Mouse (Mus musculus) layer of hippocampus, adult 2 months (tissue): ENCODE measurements at regions not wholly inside any gene's neighbourhood (a gene's known extent, or its start where the extent isn't known, plus 50 kb on each side); places are given as distances from the start of the nearest gene placed in this dataset.
A peak's percentile ranks its signal among the peaks of the same experiment; 100 is the strongest.
"Not testable (repeated sequence)": the region's sequence is repeated elsewhere in the genome, so short reads cannot be mapped to it uniquely, and the experiment has no call there.

ENCODE experiments used
- DNase-seq, 2 experiments: peaks; one replicate each; pipeline ENCODE4 v3.0.0; 2022; ENCODE audit warnings: low spot score in 2 of 2
- H3K27ac ChIP-seq: fragments of 200-600 bp; 2 replicates; pipeline ENCODE4 v1.8.1; 2022
- H3K4me3 ChIP-seq: fragments of 200-600 bp; 2 replicates; pipeline ENCODE4 v1.8.1; 2022; ENCODE audit warnings: mild to moderate bottlenecking
- CTCF ChIP-seq: fragments of 200-600 bp; conservative IDR thresholded peaks from 2 replicates; pipeline ENCODE4 v1.8.1; 2022; ENCODE audit warnings: antibody characterized with exemption, mild to moderate bottlenecking, moderate library complexity

DNA sequence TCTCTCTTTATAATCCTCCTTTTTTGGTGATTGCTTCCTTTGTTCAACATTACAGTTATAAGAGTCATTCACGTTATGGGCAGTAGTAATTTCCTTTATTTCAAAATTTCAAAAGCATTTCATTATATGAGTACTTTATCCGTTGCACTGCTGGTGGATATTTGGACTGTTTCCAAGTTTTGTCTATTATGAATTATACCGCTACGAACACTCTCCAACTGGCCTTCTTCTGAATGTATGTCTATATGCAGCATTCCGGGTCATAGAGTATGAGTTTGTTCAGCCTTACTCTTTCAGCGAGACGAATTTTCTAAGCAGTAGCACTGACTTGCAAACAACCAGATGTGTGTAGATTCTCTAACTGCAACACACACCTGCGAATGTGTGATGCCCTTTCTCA is 57.8 kb downstream of the Dusp6 start:
- no peak for DNase-seq
- Histone ChIP-seq H3K27ac (no peak overlapping the region), H3K4me3 (no peak overlapping the region)
- TF ChIP-seq CTCF: no peak

GRCm38 (mm10) chr10:99323358-99323757 is 60.3 kb downstream of the Dusp6 start:
- no peak overlapping the region for H3K4me3 ChIP-seq
- no peak for TF ChIP-seq CTCF
- peak overlapping the region; percentile 19 for H3K27ac ChIP-seq
- DNase-seq: peak; percentile 35 to 78

DNA sequence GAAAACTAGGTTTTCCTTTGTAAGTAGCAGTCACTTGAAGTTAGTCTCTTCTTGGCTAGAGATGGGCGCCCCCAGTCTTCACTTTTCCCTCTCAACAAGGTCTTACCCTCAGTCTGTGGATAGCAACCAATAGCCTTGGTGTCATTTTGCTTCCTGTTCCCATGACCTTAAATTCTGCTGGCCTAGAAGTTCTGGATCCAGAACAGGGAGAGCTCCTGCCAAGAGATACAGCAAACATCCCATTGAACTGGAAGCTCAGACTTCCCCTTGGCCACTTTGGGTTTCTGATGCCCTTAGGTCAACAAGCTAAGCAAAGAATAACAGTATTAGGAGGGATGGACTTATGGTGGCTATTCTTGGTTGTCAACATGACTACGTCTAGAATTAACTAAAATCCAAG is 64.5 kb downstream of the Dusp6 start:
- Histone ChIP-seq H3K4me3 (no peak overlapping the region), H3K27ac (no peak overlapping the region)
- TF ChIP-seq CTCF: no peak
- DNase-seq: no peak

GRCm38 (mm10) chr10:99328568-99328967 is 65.5 kb downstream of the Dusp6 start:
- H3K4me3 ChIP-seq: no peak overlapping the region
- H3K27ac ChIP-seq: no peak overlapping the region
- no peak for DNase-seq
- no peak for TF ChIP-seq CTCF

GRCm38 (mm10) chr10:99329469-99329868 is 66.4 kb downstream of the Dusp6 start:
- TF ChIP-seq CTCF: no peak
- Histone ChIP-seq H3K4me3 (no peak overlapping the region), H3K27ac (no peak overlapping the region)
- no peak for DNase-seq

- TF ChIP-seq CTCF: no peak
- no peak overlapping the region for H3K4me3 ChIP-seq
- no peak for DNase-seq
- no peak overlapping the region for H3K27ac ChIP-seq
Measured at GRCm38 (mm10) chr10:99330519-99330918, 67.5 kb downstream of the Dusp6 start.

- Histone ChIP-seq H3K27ac (no peak overlapping the region), H3K4me3 (no peak overlapping the region)
- TF ChIP-seq CTCF: no peak
- DNase-seq: no peak
Measured at GRCm38 (mm10) chr10:99331876-99332275, 68.8 kb downstream of the Dusp6 start.

- TF ChIP-seq CTCF: no peak
- no peak overlapping the region for H3K27ac ChIP-seq
- H3K4me3 ChIP-seq: no peak overlapping the region
- no peak for DNase-seq
Measured at GRCm38 (mm10) chr10:99333831-99334230, 70.8 kb downstream of the Dusp6 start.

- no peak for TF ChIP-seq CTCF
- Histone ChIP-seq H3K4me3 (no peak overlapping the region), H3K27ac (no peak overlapping the region)
- no peak for DNase-seq
Measured at GRCm38 (mm10) chr10:99336091-99336490, 73.1 kb downstream of the Dusp6 start.

DNA sequence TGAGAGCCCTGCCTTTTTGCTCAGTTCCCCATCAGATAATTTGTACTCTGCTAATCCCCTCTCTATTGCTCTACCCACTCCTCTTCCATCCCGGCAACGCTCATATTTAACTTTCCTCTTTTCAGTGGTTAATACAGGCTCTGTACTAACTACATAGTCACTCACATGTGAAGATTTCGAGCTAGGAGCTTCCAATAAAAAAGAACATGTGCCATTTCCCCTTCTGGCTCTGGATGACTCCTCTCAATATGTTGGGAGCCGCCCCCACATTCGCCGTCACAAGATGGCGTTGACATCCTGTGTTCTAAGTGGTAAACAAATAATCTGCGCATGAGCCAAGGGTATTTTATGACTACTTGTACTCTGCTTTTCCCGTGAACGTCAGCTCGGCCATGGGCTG is 75.8 kb downstream of the Dusp6 start:
- DNase-seq, H3K27ac ChIP-seq, H3K4me3 ChIP-seq: not testable (repeated sequence)

DNA sequence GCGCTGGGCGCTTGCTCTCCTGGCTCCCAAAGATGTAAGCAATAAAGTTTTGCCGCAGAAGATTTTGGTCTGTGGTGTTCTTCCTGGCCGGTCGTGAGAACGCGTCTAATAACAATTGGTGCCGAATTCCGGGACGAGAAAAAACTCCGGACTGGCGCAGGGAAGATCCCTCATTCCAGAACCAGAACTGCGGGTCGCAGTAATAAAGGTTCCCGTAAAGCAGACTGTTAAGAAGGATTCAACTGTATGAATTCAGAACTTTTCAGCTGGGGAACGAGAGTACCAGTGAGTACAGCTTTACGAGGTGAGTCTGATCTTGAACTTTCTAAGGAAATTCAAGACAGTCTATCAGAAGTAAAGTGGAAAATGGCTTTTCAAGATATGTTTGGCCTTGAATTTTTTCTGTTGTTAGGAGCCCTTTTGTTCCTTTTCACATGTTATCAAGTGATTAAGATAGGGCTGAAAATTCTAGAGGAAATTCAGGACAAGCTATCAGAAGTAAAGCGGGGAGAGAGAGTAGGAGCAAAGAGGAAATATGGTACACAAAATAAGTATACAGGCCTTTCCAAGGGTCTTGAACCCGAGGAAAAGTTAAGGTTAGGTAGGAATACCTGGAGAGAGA is 76.4 kb downstream of the Dusp6 start:
- peak; percentile 55 to 66 for DNase-seq
- not testable (repeated sequence) for H3K4me3 ChIP-seq, H3K27ac ChIP-seq

GRCm38 (mm10) chr10:99340057-99340456 is 77.0 kb downstream of the Dusp6 start:
- H3K4me3 ChIP-seq, H3K27ac ChIP-seq, DNase-seq: not testable (repeated sequence)

DNA sequence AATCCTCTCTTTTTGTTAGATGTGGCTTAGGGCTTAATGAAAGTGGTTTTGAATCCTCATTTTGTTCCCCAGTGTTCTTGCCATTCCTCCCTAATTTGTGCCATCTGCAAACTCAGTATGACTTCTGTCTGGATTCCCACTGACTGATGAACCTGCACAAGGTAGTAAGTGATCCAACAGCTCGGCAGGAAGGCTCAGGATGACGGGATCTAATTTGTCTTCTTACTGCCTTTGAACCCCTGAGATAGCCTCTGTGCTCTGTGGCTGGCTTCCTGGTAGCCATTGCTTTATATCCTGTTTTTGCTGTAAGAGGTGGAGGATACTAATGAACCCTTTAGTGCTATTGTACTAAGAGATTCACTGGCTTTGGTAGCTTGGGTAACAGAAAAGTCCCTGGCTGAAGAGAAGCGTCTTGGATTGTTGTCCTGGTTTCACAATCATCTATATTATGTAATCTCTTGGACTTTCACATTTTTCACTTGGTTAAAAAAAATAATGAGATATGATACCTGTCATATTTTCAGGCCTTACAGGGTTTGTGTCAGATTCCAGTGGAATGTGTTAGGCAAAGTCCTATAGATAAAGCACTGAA is 86.2 kb downstream of the Dusp6 start:
- no peak overlapping the region for H3K27ac ChIP-seq
- no peak for TF ChIP-seq CTCF
- no peak for DNase-seq
- no peak overlapping the region for H3K4me3 ChIP-seq

DNA sequence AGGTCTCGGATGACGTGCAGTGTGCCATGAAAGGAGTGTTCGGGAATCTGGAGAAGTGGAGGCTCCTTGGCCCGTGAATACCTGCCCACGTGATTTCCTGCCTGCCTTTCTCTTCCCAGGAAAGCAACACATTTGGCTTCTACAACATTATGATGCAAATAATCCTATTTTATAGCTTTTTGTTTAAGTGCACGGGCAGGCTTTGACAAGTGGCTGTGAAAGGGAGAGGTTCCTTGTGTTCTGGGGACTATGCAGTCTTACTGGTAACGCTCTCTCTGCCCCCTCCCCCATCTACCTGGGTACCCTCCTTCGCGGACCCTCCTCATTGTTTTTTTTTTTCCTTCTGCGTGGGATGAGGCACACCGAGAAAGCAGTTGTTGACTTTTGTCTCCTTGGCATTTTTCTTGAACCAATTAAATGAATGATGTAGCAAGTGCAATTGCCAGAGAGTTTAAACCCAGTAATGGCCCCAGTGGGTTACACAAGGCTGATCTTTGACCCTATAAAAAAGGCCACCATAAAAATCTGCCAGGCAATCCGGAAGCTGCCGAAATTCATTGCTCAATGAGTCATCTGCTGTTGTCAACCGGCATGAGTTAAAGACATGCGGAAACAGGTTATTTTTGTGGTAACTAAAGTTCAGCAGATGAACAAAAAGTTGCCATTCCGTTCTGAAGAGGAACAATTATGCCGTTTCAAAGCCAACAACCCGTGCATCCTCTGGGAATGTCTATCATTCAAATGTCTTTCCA is 90.7 kb downstream of the Dusp6 start:
- TF ChIP-seq CTCF: no peak
- Histone ChIP-seq H3K27ac (no peak overlapping the region), H3K4me3 (no peak overlapping the region)
- DNase-seq: no peak
